Mouse (Mus musculus) small intestine, adult 2 months (tissue): ENCODE results near the gene Fkbp2.

Source experiments
- CTCF ChIP-seq: fragments of 200-500 bp; IDR thresholded peaks from 2 replicates; pipeline ENCODE4 v1.5.1; 2012; ENCODE audit warnings: low read depth, mild to moderate bottlenecking, control low read depth, inconsistent platforms, low read length, moderate library complexity, mixed read lengths; ENCODE audit not compliant: insufficient replicate concordance, insufficient read length; ENCODE audit errors: extremely low read depth
- POLR2A ChIP-seq: fragments of 200-500 bp; IDR thresholded peaks from 2 replicates; pipeline ENCODE4 v1.6.1; 2012; ENCODE audit warnings: low read depth, mild to moderate bottlenecking, control low read depth, inconsistent platforms, low read length, moderate library complexity

- TF ChIP-seq CTCF: peak; percentile 50; the same call in 1 of the 2 replicates
- no peak for TF ChIP-seq POLR2A
These were observed 26.3 kb downstream of the Fkbp2 start for GRCm38 (mm10) chr19:6954046-6954445.
